Mouse (Mus musculus) cerebellum, adult 11-12 months (tissue): Measurements from ENCODE around the gene Hdlbp.

ENCODE experiments used
- DNase-seq: peaks from one replicate; pipeline ENCODE4 v3.0.0; 2022

Gene Hdlbp

DNA sequence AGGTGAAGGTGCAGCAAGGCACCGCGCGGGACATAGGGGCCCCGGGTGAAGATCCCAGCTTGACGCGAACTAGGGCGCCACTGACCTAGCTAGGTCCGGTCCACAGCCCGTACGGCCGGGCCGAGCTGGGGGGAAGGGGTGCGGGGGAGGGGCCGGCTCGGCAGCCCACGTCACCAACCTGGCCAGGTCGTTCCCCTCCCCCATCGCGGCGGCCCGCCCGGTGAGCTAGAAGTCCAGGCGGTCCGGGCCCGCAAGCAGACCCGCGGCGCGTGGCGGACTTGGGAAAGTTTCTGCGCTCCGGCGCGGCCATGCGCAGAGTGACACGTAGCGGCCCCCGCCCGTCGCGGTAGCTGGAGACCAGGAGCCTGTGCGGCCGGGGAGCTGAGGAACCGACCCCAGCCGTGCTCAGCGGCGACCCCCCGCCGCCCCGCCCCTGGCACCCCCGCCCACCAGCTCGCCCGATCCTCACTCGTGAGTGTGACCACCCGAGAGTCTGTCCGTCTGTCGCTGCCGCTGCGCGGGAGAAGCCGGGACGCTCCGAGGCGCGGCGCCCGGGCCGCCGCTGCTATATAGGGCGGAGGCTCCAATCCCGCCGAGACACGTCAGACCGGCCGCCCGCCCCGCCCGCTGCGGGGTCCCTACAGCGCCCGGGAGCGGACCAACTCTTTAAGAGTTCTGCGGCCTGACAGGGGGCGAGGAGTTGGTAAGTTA is 33.3 kb downstream of the Hdlbp start:
- peak; percentile 59 for DNase-seq

DNA sequence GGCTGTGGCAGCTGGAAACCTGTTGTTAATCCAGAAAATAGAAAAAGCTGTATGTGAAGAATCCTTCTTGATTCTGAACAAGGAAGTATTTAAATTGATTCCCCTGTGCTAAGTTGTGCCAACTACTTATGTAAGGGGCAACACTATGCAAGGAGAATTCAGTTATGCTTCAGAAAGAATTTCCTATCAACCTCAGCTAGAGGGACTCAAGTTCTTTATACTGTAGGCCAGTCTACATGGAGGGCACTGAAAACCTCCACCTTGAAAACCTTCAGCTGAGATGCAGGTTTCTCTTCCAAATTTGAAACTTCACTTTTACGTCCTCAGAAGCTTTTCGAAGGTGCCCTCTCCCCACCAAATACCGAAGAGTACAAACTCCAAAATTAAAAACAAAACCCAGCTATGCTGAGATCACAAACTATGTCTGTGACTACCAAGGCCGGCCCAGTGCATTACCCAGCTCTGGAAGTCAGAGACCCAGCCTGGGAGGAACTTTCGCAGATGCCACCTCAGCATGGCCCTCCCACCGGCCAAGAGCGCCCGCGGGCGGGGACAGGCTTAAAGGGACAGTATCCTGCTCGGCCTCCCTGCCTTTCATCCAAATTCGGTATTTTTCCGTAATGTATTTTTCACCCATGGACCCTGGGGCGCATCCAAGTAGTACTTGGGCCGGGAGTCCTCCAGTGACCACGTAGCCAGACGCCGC is 34.1 kb downstream of the Hdlbp start:
- peak; percentile 71 for DNase-seq

- DNase-seq, result no peak
Observed at GRCm38 (mm10) chr1:93439321-93439720, 39.3 kb downstream of the Hdlbp start.

GRCm38 (mm10) chr1:93432087-93432486 is 46.5 kb downstream of the Hdlbp start:
- DNase-seq, result no peak

- no peak for DNase-seq
Observed at GRCm38 (mm10) chr1:93403403-93403802, 75.2 kb downstream of the Hdlbp start.

GRCm38 (mm10) chr1:93401191-93402052 is 77.2 kb downstream of the Hdlbp start:
- no peak for DNase-seq

DNA sequence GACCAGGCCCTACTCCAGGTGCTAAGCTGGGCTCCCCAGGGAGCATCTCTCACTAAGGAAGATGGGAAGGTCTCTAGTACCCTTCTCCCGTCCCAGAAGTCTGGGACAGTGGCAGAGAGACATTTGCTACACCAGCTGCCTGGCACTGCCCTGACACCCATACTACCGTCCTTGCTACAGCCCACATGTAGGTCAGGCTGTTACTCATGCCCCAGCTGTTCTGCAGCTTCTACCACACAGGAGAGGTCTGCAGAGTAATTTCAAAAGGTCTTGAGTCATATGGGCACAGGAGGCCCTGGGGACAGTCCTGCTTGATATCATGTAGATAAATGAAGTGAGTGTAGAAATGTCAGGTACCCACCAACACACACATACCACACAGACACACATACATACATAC is 89.7 kb downstream of the Hdlbp start:
- DNase-seq, result no peak

GRCm38 (mm10) chr1:93387198-93387597 is 91.4 kb downstream of the Hdlbp start:
- no peak for DNase-seq

- no peak for DNase-seq
Observed at GRCm38 (mm10) chr1:93379117-93379516, 99.5 kb downstream of the Hdlbp start.

DNA sequence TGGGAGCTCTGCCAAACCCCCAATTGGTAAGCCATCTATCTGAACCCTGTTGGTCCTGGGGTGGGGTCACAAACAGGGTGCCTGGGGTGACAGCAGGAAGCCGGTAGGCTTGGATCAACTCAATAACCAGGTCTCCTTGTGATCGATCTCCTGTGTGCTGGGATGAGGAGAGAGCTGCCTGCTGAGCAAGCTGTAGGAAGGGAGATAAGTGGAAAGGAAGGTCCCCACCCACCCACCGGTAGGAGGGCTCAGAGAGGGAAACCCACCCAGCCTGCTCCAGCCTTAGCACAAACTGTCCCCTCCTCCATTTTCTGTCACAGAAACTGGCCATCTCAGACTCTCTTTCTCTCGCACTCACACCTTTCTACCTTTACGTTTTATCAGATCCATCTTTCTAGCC is 101.3 kb downstream of the Hdlbp start:
- no peak for DNase-seq

- no peak for DNase-seq
Observed at GRCm38 (mm10) chr1:93373665-93374064, 105.0 kb downstream of the Hdlbp start, which contains the start of gene Ano7. Ano7 (plus strand) TSS chr1:93373930.

DNA sequence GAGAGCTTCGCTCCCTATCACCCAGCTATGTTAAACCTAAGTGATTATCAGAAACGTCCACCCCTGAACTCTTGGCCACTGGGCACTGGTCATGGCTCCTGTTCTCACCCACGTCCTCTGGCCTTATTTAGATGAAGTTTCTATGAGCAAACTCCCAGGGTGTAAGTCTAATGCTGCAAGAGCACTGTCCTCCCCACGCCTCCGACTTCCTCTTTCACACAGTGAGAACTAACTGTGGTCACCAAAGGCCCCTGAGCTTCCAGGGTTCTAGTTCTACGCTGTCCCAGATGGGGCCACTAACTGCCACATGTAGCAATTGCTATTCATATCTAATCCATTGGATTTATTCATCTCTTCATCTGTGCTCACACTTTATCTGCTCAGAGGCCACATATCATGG is 113.0 kb downstream of the Hdlbp start:
- no peak for DNase-seq

GRCm38 (mm10) chr1:93362661-93363060 is 116.0 kb downstream of the Hdlbp start:
- DNase-seq, result no peak
